Mouse (Mus musculus): Measurements from ENCODE around the gene Haus4. TPM values are rescaled to one million over a fixed set of nuclear protein-coding genes. Genes with fewer than 3 reads are reported as not detected.

Haus4 gene
- polyA plus RNA-seq, 1 experiment from 2014 or later: 68.7 TPM

Other genes starting within 250 kb of the Haus4 start
- gene Oxa1l, start 193.8 kb downstream of the Haus4 start, polyA plus RNA-seq (2015; fragmentation: Nextera tagmentation; extraction: Ambion mirVana): 38.3 and 41.6 TPM in 2 replicates
- gene Slc7a7, start 136.8 kb downstream of the Haus4 start, polyA plus RNA-seq (2015; fragmentation: Nextera tagmentation; extraction: Ambion mirVana): 10.7 and 11.9 TPM in 2 replicates
- gene Mrpl52, start 127.7 kb downstream of the Haus4 start, polyA plus RNA-seq (2015; fragmentation: Nextera tagmentation; extraction: Ambion mirVana): 268 and 271 TPM in 2 replicates
- 180 and 182 TPM in 2 replicates for gene Mmp14, start 123.0 kb downstream of the Haus4 start, polyA plus RNA-seq (2015; fragmentation: Nextera tagmentation; extraction: Ambion mirVana)
- 51.5 and 57.5 TPM in 2 replicates for gene Lrp10, start 90.5 kb downstream of the Haus4 start, polyA plus RNA-seq (2015; fragmentation: Nextera tagmentation; extraction: Ambion mirVana)
- 14.6 and 16.2 TPM in 2 replicates for gene Rem2, start 78.5 kb downstream of the Haus4 start, polyA plus RNA-seq (2015; fragmentation: Nextera tagmentation; extraction: Ambion mirVana)
- gene Prmt5, start 37.1 kb downstream of the Haus4 start, polyA plus RNA-seq (2015; fragmentation: Nextera tagmentation; extraction: Ambion mirVana): 83.6 and 87.0 TPM in 2 replicates
- gene Ajuba, start 22.9 kb upstream of the Haus4 start, polyA plus RNA-seq (2015; fragmentation: Nextera tagmentation; extraction: Ambion mirVana): 49.0 and 52.8 TPM in 2 replicates
- 8.6 and 8.8 TPM in 2 replicates for gene 4931414P19Rik, start 51.4 kb upstream of the Haus4 start, polyA plus RNA-seq (2015; fragmentation: Nextera tagmentation; extraction: Ambion mirVana)
- gene Psmb5, start 63.4 kb upstream of the Haus4 start, polyA plus RNA-seq (2015; fragmentation: Nextera tagmentation; extraction: Ambion mirVana): 378 and 407 TPM in 2 replicates
- gene Psmb11, start 66.8 kb upstream of the Haus4 start, polyA plus RNA-seq (2015; fragmentation: Nextera tagmentation; extraction: Ambion mirVana): 0.94 and 4.7 TPM in 2 replicates
- not detected in 2 replicates for gene Gm17606, start 86.3 kb upstream of the Haus4 start, polyA plus RNA-seq (2015; fragmentation: Nextera tagmentation; extraction: Ambion mirVana)
- gene Cdh24, start 86.7 kb upstream of the Haus4 start, polyA plus RNA-seq (2015; fragmentation: Nextera tagmentation; extraction: Ambion mirVana): 4.0 and 4.2 TPM in 2 replicates
- 74.0 and 77.9 TPM in 2 replicates for gene 1700123O20Rik, start 131.6 kb upstream of the Haus4 start, polyA plus RNA-seq (2015; fragmentation: Nextera tagmentation; extraction: Ambion mirVana)
- gene Acin1, start 132.3 kb upstream of the Haus4 start, polyA plus RNA-seq (2015; fragmentation: Nextera tagmentation; extraction: Ambion mirVana): 119 and 122 TPM in 2 replicates
- 0.11 and 0.20 TPM in 2 replicates for gene Gm29776, start 144.2 kb upstream of the Haus4 start, polyA plus RNA-seq (2015; fragmentation: Nextera tagmentation; extraction: Ambion mirVana)
- gene Cebpe, start 157.6 kb upstream of the Haus4 start, polyA plus RNA-seq (2015; fragmentation: Nextera tagmentation; extraction: Ambion mirVana): not detected in 2 replicates
- gene Slc7a8, start 227.3 kb upstream of the Haus4 start, polyA plus RNA-seq (2015; fragmentation: Nextera tagmentation; extraction: Ambion mirVana): 1.4 and 1.8 TPM in 2 replicates